Mouse (Mus musculus) induced T-regulatory cell, adult 2 months (primary cell): ENCODE measurements around the gene Cldn16.
"Not testable (repeated sequence)": the region's sequence is repeated elsewhere in the genome, so short reads cannot be mapped to it uniquely, and the experiment has no call there.

Source experiments
- DNase-seq: peaks from one replicate; pipeline ENCODE4 v3.0.0-alpha.2; 2012; ENCODE audit warnings: low read depth

The Cldn16 gene

DNA sequence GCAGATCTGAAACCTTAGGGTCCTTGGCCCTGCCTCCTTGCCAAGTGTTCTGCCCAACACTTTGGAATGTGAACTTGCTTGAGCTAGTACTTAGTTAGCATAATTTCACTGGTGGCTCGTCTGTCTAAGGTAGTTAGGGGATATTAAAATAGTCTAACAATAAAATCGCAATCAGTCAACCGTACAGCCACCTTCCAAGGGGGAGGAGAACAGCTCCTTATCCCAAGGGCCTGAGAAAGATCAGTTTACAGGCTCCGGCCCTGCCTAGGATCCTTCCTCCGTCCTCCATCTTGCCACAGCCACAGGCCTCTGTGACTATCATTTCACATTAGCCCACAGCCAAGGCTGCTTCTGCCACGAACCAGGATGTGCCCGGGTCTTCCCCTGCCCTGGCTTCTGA, at the start of gene Cldn16:
Gene Cldn16 (plus strand): TSS at position 301 of the 400 bp plus-strand sequence.
- DNase-seq = no peak

DNA sequence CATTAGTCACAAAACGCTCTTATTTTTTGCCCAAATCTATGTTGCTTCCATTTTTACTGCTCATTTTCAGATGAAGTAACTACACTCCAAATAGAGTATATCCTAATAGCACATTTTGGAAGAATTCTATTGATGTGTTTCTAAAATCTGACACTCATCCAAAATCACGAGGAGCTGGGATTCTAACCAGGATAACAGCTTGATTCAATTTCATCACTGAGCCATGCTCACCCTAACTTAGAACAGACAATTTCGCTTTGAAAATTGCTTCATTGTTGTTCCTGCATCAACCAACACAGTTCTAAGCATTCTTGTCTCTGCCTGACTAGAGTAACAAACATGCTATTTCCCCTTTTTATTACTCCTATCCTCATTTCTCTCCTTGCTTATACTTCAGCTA, 44.3 kb upstream of the Cldn16 start:
- no peak for DNase-seq

DNA sequence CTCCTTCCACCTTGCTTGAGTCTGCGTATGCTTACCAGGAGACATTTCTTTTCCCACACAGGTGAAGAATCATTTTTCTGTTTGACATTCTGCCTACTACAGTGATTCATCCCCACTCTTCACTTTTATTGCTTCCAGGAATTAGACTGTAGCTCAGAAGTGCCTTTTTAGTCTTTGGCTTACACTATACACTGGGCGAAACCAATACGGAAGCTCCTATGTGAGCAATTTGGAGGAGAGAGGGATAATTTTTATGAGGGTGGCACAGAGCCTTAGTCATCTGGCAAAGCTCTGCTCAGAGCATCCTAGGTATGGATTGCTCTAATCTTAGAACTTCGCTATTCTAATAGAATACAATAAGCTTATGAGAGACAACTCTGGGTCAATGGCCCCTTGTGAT, 40.9 kb upstream of the Cldn16 start:
- DNase-seq = no peak

DNA sequence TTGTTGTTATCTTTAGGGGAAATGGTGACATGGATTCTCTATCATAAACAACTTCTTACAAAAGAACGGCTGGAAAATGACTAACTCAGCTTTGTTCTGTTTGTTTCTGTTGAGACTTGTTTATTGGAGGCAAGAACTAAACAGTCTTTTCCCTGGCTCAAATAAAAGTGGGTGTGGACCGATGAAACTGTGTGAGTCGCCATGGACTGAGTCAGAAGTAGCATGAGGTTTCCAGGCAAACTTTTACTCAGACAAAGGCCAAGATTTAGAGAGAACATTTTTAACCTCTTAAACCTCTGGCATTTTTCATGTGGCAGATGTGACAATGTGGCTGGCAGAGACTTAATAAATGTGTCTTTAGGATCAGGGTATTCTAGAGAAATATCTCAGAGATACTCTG, 32.7 kb upstream of the Cldn16 start:
- DNase-seq = no peak

DNA sequence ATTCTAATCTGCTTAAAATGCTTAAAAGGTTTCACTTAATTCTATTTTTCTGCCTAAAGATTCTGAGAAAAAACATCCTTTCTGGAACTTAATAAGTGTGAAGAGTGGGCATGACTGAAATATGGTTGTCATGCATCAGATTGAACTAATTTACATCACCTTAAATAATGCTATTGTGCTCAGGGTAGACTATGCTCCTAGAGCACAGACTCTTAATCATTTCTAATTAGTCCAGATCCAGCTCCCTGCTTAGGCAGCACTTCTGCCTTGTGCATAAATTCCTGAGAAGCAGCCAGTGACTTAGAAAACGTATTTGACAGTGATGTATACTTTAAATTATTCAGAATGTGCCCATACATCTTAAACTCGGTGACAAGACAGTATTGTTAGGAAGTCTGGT, 29.4 kb upstream of the Cldn16 start:
- no peak for DNase-seq

DNA sequence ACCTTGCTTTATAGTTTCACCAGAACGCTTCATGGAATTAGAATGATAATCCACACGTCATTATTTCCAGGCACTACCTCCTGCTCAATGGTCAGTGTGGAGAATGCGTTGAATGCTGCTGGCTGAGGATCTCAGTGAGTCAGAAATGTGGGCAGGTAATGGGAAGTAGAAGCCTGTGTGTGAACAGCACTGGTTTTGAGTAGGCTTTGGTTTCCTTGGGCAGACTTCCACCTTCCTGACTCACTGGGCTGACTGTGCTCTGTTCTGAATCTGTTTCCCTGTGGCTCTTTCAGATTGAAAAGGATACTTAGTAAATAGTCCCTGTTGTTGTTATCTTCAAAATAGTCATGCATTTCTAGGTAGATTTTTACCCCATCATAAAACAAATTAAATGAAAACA, 22.9 kb upstream of the Cldn16 start:
- DNase-seq = no peak

DNA sequence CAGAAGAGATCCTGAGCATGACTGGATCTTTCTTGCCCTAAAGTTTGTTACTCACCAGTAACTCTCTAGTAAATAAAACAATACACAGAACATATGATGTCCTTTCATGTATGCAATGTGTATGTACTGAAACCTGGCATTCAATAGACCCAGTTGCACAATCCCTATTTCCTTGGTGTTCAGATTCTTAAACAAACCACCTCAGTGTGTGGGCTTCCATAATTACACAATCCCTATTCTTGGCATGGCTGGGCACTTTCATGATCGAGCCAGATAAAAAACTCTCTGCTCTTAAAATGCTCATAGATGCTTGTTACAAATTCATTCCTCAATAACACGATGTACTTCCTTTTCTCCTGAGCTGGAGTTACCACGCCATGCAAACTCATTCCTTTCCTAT, 21.8 kb upstream of the Cldn16 start:
- DNase-seq = no peak

DNA sequence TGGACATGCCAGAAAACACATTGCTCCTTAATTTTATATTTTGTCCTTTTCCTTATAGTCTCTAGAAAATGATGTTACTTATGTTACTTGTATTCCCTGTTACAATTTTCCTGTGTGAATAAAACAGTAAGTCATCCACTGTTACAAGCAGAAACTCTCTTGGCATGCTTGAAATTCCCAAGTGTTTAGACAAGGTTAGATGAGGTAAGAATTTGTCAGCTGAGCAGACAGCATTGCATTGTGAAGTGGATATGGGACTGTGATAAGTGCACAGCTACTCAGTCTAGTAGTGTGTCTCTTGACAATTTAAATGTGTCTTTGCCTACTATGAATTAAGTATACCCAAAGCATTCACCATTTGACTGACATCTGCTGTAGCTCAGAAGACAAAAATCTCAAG, 18.1 kb upstream of the Cldn16 start:
- DNase-seq = no peak

DNA sequence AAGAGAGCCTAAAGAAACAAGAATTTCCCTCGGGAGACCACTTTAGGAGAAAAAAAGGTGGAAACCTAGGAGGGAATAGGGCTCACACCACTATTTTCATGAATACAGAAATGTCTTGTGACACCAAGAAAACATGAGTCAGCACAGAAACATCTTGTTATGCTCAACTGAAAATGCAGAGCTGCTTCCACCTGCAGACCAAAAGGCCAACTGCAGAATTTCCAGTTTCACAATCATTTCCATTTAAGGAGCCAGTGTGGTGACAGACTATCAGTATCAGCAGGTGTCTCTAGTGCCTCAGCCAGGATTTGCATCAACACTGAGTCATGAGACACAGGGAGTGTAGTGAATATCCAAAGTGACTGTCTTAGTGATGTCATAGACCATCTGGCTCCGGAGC, 15.3 kb upstream of the Cldn16 start:
- DNase-seq = no peak

DNA sequence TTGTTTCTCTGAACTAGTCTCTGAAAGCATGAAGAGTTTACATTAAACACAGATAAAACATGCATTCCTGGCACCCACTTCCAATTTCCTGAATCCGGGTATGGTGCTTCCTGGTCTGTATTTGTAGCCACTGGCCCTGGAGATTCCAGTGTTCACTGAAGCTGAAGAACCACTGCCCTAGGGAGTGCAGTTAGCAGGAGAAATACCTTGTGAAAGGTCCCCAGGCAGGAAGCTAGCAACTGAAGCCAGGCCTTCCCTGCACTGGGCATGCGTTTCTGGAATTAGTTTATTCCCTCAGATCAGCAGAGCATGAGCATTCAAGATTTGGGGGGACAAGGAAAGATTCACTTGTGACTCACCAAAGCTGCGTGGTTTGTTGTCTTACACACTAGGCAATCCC, 8.8 kb upstream of the Cldn16 start:
- no peak for DNase-seq

DNA sequence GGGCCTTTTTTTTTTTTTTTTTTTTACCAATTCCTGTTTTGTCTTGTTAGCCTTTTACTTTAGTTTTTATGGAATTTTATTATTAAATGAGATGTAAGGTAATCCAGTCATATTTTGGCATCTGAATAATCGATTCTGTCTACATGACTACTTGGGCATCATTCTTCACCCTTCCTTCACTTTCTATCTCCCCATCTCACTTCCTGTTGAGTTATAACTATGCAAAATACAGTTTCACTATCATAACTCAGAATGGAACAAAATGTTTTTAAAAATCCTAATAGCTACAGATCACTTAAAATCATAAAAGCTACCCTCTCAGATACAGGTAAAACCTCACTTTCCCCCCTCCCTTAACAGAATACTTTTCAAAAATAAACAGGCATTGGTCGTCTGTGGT, 6.8 kb upstream of the Cldn16 start:
- DNase-seq = no peak

DNA sequence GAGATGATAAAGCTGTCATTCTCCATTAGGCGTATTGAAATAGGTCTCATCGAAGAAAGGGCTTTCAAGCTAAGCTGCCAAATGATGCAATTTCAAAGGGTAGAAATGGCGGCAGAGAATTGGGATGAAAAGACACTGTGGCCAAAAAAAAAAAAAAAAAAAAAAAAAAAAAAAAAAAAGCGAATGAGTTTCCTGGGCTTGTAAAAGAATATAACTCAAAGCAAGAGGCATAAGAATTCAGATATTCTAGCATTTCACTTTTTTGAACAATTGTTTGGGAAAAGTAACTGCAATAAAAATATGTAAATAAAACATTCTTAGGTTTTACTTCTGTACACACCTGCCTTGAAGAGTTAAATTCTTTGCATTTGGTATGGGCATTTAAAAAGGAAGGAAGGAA, 3.6 kb downstream of the Cldn16 start:
- no peak for DNase-seq

DNA sequence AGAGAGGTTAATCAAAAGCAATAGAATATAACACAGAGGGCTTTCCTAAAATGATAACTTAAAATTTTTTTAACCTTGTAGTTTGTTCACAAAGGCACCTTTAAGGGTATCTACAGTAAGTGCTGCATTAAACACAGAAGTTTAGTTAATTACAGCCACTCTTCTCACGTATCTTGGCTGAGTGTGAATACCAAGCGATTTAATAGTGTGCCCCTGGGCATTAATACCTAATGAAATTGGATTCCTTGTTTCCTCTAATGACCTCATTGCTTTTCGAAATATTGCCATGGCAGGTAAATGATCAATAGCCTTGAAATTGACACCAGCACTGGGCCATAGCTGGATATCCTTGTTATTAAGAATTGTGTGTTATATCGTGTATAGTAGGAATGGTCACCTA, 8.3 kb downstream of the Cldn16 start:
- DNase-seq = no peak

DNA sequence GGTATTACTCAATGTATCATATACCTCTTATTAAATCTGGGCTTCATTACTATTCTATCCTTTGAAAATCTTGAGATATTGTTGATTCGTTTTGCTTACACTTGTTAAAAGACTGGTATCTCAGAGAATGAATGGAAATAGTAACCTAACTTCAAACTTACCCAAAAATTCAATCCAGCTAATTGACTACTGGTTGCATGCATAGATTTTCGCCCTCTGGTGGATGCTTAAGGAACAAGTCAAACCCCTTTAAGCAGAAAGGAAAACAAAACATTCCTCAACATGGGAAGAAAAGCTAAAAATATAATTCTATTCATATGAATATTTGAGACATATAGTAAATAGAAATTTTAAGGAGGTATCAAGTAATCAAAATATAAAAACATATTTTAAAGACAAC, 32.8 kb downstream of the Cldn16 start:
- peak; percentile 5 for DNase-seq

DNA sequence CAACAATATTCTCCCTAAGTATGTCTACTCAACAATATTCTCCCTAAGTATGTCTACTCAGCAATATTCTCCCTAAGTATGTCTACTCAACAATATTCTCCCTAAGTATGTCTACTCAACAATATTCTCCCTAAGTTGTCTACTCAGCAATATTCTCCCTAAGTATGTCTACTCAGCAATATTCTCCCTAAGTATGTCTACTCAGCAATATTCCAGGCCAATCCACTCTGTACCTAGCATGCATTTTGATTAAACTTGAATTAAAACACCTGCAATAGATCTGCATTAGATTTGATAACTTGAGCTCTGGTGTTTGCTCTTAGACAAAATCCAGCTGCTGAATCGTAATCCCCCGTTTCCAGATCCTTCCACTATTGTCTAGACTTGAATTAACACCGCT, 36.8 kb downstream of the Cldn16 start:
- DNase-seq = not testable (repeated sequence)

DNA sequence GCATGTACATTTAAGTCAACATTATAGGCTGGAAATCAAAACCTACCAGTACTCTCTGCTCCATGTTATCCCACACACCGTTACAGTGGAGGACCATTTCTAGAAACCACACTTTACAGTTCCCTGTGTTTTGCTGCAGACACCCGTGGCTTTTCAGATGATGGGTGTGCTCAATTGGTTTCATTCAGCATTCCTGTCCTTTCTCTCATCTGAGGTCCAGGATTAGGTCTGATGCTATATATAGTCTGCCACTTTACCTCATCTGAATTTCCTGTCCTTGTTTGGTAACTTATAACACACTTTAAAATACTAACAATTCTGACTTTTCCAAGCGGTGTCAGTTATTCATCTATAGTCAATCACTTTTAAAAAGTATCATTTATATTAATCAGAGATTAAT, 37.8 kb downstream of the Cldn16 start:
- DNase-seq = no peak

DNA sequence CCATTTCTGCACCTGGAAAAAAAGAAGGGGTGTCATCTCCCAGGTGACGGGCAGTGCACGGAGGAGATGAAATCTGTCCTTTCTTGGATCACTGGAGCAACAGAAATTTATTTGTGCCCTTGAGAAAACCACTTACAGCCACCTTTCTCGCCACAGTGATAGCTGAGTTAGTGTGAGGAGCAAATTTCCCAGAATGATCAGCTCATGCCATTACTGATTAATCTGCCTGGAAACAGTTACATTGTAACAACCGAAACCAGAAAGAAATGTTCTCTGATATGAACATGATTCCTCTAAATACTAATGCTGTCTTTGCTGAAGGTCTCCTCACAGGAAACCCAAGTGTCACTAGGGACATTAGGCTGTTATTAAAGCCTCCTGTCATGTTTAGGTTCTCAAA, 42.0 kb downstream of the Cldn16 start:
- DNase-seq = no peak

DNA sequence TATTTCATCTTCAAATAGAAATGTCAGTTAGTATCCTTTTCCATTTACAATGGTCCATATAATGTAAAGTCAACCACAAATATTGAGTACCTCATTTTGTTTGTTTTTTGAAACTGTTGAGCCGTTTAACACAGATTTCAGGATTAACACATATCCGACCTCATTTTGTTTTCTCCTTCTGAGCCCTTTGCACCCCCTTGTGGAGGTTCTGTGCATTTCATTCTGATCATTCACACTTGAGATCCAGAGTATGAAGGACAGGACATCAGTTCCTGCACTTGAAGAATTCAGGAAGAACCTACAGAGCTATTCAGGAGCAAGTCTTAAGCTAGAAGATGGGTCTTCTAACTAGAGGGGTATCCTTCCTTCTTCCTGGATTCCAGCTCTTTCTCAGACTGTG, 56.7 kb downstream of the Cldn16 start:
- peak; percentile 14 for DNase-seq

DNA sequence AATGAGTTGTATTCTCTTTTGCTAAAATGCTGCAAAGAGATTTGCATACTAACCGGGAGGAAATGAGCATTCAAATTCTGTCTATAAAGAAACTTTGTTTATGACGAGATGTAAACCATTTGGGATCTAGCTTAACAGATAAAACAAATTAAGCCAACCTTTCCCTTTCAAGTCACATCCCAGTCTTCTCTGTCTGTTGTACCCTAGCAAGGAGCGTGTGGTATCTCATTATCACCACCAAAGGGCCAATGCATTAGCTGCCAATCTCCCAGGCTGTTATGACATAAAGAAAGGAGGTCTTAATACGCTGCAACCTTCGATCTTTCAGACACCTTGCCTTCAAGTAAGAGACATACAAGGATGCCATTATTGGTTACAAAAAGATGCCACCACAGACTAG, 62.9 kb downstream of the Cldn16 start:
- no peak for DNase-seq

DNA sequence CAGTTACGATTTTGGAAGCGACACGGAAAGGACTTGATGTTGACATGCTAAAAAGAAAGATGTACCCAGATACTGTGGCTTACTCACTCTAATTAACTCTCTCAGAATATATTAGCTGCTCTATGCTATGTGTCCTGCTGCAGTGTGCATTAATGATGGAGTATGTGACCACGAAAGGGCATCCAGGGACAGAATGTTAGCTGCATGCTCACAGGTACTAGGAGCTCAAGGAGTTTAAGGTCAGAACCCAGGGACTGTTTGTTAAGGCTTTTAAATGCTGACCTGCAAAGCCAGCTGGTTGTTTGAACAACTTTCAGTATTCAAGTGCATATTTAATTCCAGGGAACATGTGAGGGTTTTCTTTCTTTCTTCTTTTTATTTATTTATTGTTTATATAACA, 63.7 kb downstream of the Cldn16 start, which contains the start of gene Tmem207:
Gene Tmem207 (minus strand): TSS at position 101 of the 400 bp plus-strand sequence.
- DNase-seq = no peak

DNA sequence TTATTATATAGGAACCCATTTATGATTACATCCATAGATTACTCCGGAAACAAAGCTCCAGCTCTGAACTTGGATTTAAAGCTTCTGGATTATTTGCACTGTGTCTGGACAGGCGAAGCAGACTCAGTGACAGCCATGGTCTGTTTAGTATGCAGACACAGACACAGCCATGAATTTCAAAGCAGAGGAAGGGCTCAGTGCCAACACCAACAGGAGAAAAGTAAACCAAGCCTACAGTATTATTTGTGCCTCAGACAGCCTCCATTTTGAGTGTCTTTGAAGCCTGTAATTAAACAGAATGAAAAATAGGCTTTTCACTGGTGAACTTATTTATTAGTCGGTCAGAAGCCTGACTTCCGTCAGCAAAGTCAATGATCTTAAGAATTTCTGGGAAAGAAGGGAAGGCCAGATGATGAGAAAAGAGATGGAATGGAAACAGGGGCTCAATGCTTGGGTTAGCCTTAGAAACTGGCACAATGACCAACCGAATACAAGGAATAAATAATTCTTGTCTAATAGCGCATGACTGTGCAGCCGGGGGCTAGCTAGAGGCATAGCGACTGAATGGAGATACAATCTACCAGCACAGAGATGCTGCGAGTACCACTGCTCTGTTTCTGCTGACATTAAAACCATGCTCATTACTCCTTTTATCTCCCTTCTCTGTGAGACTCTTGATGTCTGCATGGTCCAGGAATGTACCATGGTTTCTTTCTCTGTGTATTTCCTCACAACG, 65.2 kb downstream of the Cldn16 start:
- DNase-seq = no peak

DNA sequence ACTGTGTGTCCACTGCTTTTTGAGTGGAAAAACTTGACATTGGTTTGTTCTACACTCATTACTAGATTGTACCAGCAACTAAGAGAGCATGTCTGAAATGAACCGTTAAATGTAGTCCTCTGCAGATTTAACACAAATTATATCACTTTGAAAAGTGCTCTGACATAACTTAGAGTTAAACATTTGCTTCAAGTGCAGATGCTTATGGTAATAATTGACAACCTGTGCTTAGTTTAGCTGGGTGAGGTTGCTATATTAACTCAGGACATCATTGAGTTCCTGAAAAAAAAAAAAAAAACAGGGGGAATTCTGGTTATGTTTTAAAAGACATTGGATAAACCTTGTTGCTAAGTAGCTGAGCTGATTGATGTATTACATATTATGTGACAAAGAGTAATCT, 67.5 kb downstream of the Cldn16 start:
- no peak for DNase-seq

DNA sequence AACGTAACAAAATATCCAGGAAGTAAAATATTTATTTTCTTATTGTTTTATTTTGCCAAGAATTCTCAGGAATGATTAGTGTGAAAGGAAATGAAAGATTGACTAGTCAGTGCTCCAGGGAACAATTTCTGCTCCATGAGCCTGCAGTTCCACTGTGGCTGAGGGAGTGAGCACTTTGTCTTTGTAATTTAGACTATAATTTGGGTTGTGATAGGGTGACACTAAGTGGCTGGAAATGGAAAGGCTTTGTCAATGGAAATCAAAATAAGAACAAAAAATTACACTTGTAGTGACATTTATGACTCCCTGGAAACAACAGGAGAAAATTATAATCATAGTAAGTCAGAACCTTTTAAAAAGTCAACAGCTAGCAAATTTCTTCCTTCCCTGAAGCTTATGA, 69.4 kb downstream of the Cldn16 start:
- DNase-seq = no peak
